Mouse (Mus musculus): ENCODE results near the gene Psmd2.

The Psmd2 gene

GRCm38 (mm10) chr16:20651076-20651946 is at the start of gene Psmd2:
TSS of gene Psmd2 (plus strand) at chr16:20651652.
- DNase-seq, result peak; percentile 95

DNA sequence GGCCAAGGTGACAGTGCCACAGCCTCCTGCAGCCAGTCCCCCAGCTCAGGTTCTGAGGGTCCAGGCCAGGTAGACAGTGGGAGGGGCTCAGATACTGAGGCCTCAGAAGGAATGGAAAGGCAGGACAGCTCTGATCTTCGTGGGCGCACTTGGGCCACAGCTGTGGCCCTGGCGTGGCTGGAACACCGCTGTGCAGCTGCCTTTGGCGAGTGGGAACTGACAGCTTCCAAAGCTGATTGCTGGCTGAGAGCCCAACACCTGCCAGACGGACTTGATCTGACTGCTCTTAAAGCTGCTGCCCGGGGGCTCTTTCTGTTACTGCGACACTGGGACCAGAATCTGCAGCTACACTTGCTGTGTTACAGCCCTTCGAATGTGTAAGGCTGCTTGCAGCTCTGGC is 46.7 kb upstream of the Psmd2 start:
- no peak for DNase-seq

- DNase-seq, result peak; percentile 81
Measured at GRCm38 (mm10) chr16:20610501-20611356, 40.7 kb upstream of the Psmd2 start.

DNA sequence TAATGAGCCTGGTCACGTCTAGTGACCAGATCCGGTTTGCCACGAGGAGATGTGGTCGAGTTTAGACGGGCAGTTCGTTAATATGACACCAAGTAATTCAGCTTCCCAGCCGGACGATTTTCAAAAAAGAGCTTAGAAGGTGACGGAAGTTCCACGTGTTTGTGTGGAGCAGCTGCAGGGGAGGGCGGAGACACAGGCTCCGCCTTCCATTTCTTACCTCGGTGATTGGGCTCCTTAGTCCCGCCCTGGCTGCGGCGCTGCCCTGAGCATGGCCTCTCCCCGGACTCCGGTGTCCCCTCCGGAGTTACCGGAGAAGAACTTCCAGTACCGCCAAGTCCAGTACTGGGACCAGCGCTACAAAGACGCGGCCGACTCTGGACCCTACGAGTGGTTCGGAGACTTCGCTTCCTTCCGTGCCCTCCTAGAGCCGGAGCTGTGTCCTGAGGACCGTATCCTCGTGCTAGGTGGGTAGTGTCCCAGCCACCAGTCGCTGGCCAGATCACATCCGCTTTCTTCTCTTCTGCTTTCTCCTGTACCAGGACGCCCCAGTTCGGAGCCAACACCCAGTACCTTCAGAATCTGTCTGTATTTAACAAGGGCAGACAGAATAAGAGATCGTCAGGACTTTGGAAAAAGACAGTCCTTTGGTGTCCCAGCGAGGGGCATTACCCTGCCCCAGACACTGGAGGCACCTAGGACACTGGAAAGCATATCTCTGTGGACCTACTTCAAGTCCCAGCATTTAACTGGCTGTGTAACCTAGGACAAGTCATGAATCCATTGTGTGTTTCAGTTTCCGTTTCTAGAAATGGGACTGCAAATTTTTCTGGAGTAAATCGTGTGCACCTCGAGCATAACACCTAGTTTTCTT is 39.9 kb upstream of the Psmd2 start, which contains the start of the genes Eef1akmt4, Gm49333 and Alg3:
Gene Eef1akmt4 (plus strand): TSS at position 237 of the 871 bp plus-strand sequence.
Gene Gm49333 (plus strand): TSS at position 254 of the 871 bp plus-strand sequence.
Gene Alg3 (minus strand): TSS at position 379 of the 871 bp plus-strand sequence.
- peak; percentile 85 for DNase-seq

GRCm38 (mm10) chr16:20619541-20620398 is 31.7 kb upstream of the Psmd2 start:
- no peak for DNase-seq

DNA sequence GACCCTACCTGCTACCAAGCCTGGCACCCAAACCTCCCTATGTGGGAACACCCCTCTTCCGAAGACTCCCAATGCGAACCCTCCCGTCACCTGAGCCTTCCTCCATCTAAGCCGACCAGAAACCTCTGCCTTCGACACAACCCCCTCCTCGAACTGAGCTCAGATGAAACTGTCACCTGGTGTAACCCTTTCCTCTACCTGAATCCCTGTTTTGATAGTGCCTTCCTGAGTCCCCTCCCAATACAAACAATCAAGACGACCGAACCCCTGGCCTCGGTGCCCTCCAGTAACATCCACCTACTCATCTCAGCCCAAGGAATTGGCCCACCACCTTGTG is 31.1 kb upstream of the Psmd2 start:
- DNase-seq, result peak; percentile 8

- peak; percentile 23 for DNase-seq
Measured at GRCm38 (mm10) chr16:20620751-20621190, 30.7 kb upstream of the Psmd2 start.

- DNase-seq, result peak; percentile 48
Measured at GRCm38 (mm10) chr16:20621191-20621990, 30.1 kb upstream of the Psmd2 start, which contains the start of gene Camk2n2. TSS of gene Camk2n2 (minus strand) at chr16:20621287.

- DNase-seq, result peak; percentile 35
Measured at GRCm38 (mm10) chr16:20621991-20622685, 29.3 kb upstream of the Psmd2 start.

- no peak for DNase-seq
Measured at GRCm38 (mm10) chr16:20623211-20623610, 28.2 kb upstream of the Psmd2 start.

GRCm38 (mm10) chr16:20628871-20629391 is 22.5 kb upstream of the Psmd2 start:
- DNase-seq, result no peak

GRCm38 (mm10) chr16:20629731-20630634 is 21.5 kb upstream of the Psmd2 start, which contains the start of gene Ece2:
TSS of gene Ece2 (plus strand) at chr16:20629828.
- DNase-seq, result peak; percentile 8

- DNase-seq, result no peak
Measured at GRCm38 (mm10) chr16:20637410-20637809, 14.0 kb upstream of the Psmd2 start.

DNA sequence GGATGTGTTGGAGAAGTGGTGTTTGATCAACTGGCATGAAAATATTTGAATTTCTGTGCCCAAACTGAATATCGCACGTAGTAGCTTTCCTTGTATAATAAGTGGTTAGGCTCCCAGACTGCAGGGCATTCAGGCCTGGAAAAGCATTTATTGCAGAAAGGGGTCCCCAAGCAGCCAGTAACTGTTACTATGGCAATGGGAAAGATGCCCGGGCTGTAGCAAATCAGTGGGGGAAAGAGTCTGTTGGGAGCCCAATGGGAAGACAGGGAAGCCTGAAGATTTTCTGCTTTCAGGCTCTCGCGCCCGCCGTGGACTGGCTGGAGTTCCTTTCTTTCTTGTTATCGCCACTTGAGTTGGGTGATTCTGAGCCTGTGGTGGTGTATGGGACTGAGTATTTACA is 13.1 kb upstream of the Psmd2 start:
- DNase-seq, result no peak

DNA sequence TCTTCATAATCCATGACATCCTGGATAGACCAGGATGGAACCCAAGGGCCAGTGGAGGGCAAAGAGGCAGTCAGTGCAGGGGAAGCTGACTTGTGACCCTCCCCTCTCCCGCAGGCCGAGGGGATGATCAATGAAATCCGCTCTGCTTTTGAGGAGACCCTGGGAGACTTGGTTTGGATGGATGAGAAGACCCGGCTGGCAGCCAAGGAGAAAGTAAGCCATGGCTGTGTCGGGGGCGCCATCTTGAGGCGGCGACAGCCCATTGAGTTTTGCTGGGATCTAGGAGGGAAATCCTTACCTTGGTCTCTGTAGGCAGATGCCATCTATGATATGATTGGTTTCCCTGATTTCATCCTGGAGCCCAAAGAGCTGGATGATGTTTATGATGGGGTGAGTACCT is 9.3 kb upstream of the Psmd2 start:
- DNase-seq, result peak; percentile 64

DNA sequence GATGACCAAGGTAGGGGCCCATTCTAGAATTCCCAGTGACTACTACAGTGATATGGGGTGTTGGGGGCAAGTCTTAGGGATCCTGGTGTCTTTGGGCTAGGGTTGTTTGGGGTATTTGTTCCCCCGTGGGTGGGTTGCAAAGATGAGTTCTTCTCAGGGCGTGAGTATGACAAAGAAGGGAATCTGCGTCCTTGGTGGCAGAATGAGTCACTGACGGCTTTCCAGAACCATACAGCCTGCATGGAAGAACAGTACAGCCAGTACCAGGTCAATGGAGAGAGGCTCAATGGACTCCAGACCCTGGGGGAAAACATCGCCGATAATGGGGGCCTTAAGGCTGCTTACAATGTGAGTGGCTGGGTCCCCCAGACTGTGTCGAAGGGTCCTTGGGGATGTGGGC is 7.5 kb upstream of the Psmd2 start:
- no peak for DNase-seq

DNA sequence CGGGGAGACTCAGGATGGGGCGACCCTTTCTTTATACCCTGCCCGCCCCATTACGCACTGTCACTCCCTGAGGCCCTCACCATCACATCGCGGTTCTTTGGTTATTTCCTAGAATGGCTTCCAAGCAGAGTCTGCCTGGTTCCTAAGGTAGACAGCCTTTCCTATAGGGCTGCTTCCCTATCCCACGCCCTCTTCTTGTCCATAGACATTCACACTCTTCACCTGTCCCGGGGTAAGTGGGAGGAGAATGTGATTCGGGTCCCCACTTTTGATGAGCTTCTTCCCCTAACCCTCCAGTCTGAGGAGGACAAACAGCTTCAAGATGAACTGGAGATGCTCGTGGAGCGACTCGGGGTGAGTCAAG is 477 bp downstream of the Psmd2 start:
- DNase-seq, result no peak

DNA sequence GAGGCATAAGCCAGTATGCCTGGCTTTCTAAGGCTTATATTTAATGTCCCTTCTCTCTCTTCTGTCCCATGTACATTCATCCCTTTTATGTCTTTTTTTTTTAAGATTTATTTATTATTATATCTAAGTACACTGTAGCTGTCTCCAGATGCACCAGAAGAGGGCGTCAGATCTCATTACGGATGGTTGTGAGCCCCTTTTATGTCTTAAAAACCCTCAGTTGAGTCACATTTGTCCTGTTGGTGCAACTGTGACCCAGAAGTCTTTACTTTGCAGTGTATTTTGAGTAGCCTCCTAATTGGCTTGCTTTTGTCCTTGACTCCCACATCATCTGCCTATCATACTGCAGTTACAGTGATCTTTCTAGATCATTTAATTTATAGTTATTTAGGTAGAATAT is 1.9 kb downstream of the Psmd2 start:
- DNase-seq, result no peak

GRCm38 (mm10) chr16:20657661-20658060 is 6.2 kb downstream of the Psmd2 start:
- DNase-seq, result no peak
